Mouse (Mus musculus) limb, embryonic 13.5 days (tissue): ENCODE results near the gene Zfp644. TPM values are rescaled to one million over a fixed set of nuclear protein-coding genes. Genes with fewer than 3 reads are reported as not detected.

Source experiments
- ATAC-seq: fragments of 200-750 bp; cut with Nextera tagmentation; 2 replicates; pipeline ENCODE4 v1.8.0; 2017; ENCODE audit warnings: low read depth, moderate number of reproducible peaks, moderate TSS enrichment; ENCODE audit not compliant: low FRiP score
- H3K27ac ChIP-seq: fragments of 300-500 bp; sonication (generic); 2 replicates; pipeline ENCODE4 v1.5.1; 2015; ENCODE audit warnings: inconsistent platforms, mild to moderate bottlenecking, moderate library complexity
- H3K27me3 ChIP-seq: fragments of 300-500 bp; sonication (generic); 2 replicates; pipeline ENCODE4 v1.6.1; 2015; ENCODE audit warnings: mild to moderate bottlenecking, inconsistent platforms
- H3K36me3 ChIP-seq: fragments of 300-500 bp; sonication (generic); 2 replicates; pipeline ENCODE4 v1.6.1; 2015; ENCODE audit warnings: inconsistent platforms, mild to moderate bottlenecking, moderate library complexity
- H3K4me1 ChIP-seq: fragments of 300-500 bp; sonication (generic); 2 replicates; pipeline ENCODE4 v1.6.1; 2015; ENCODE audit warnings: inconsistent platforms
- H3K4me2 ChIP-seq: fragments of 300-500 bp; sonication (generic); replicated peaks from 2 replicates; pipeline ENCODE4 v1.6.1; 2015; ENCODE audit warnings: inconsistent platforms, mild to moderate bottlenecking, moderate library complexity
- H3K4me3 ChIP-seq: fragments of 300-500 bp; sonication (generic); 2 replicates; pipeline ENCODE4 v1.5.1; 2015; ENCODE audit warnings: moderate library complexity, mild to moderate bottlenecking, inconsistent platforms
- H3K9ac ChIP-seq: fragments of 300-500 bp; sonication (generic); 2 replicates; pipeline ENCODE4 v1.6.1; 2015; ENCODE audit warnings: mild to moderate bottlenecking, inconsistent platforms
- H3K9me3 ChIP-seq: fragments of 300-500 bp; sonication (generic); 2 replicates; pipeline ENCODE4 v1.6.1; 2016; ENCODE audit warnings: inconsistent platforms
- WGBS: fragments of 180-500 bp; shearing (Covaris S2); methylation state at CpG from one replicate; pipeline ENCODE4 v1.1.7; 2015; 5-methylcytosine and 5-hydroxymethylcytosine counted together
- polyA plus RNA-seq: library from polyadenylated mRNA; unstranded; fragments of >200 nt; fragmentation: Nextera tagmentation; extraction: Ambion mirVana; gene quantifications from 2 replicates; pipeline ENCODE4 v1.2.1, GENCODE M21; 2015

Zfp644 gene
- 80.6 and 84.7 TPM in 2 replicates for polyA plus RNA-seq

- peaks cover 9% of the 10 kb centered on the region; the same call in 1 of the 2 replicates for H3K36me3 ChIP-seq
Measured at GRCm38 (mm10) chr5:106696396-106697337, at the start of gene Zfp644. Gene Zfp644 (minus strand): TSS chr5:106697287.

GRCm38 (mm10) chr5:106739716-106740115 lies 42.6 kb upstream of the Zfp644 start:
- no peaks in the 10 kb centered on the region for H3K27me3 ChIP-seq
- no peaks in the 10 kb centered on the region for H3K36me3 ChIP-seq
- no peaks in the 10 kb centered on the region for H3K4me1 ChIP-seq
- no peak for ATAC-seq
- no peak overlapping the region for H3K9ac ChIP-seq
- H3K4me3 ChIP-seq: no peak overlapping the region
- H3K27ac ChIP-seq: no peak overlapping the region
- H3K9me3 ChIP-seq: no peaks in the 10 kb centered on the region
- H3K4me2 ChIP-seq: no peak overlapping the region
- WGBS: 28% methylated on average over 6 of the region's 6 CpGs

More at GRCm38 (mm10) chr5:106696396-106697337, at the start of gene Zfp644:
- peak within 1 kb of the TSS; percentile 97 for H3K9ac ChIP-seq
- peak within 1 kb of the TSS; percentile 100 for H3K27ac ChIP-seq
- no peaks in the 10 kb centered on the region for H3K27me3 ChIP-seq
- peak within 1 kb of the TSS; percentile 79 for H3K4me3 ChIP-seq
- whole genome bisulfite sequencing: 1% methylated on average over 70 of the region's 71 CpGs
- peak; percentile 94 for ATAC-seq
- H3K4me1 ChIP-seq: peaks cover 32% of the 10 kb centered on the region
- no peaks in the 10 kb centered on the region for H3K9me3 ChIP-seq
- H3K4me2 ChIP-seq: peak within 1 kb of the TSS; percentile 83

GRCm38 (mm10) chr5:106723487-106723886 lies 26.4 kb upstream of the Zfp644 start:
- Histone ChIP-seq H3K27me3 (no peaks in the 10 kb centered on the region), H3K4me3 (no peak overlapping the region), H3K4me1 (no peaks in the 10 kb centered on the region), H3K9me3 (no peaks in the 10 kb centered on the region), H3K27ac (no peak overlapping the region), H3K9ac (no peak overlapping the region), H3K4me2 (no peak overlapping the region), H3K36me3 (no peaks in the 10 kb centered on the region)
- ATAC-seq: no peak
- 92% methylated on average over 3 of the region's 3 CpGs for WGBS

GRCm38 (mm10) chr5:106722771-106723170 lies 25.7 kb upstream of the Zfp644 start:
- no peaks in the 10 kb centered on the region for H3K9me3 ChIP-seq
- 75% methylated on average over 5 of the region's 5 CpGs for WGBS
- H3K27me3 ChIP-seq: no peaks in the 10 kb centered on the region
- no peak overlapping the region for H3K27ac ChIP-seq
- no peak overlapping the region for H3K4me3 ChIP-seq
- no peaks in the 10 kb centered on the region for H3K36me3 ChIP-seq
- ATAC-seq: no peak
- no peak overlapping the region for H3K9ac ChIP-seq
- no peak overlapping the region for H3K4me2 ChIP-seq
- H3K4me1 ChIP-seq: no peaks in the 10 kb centered on the region

GRCm38 (mm10) chr5:106711870-106712277 lies 14.8 kb upstream of the Zfp644 start:
- WGBS: 29% methylated on average over 3 of the region's 3 CpGs

GRCm38 (mm10) chr5:106711220-106711726 lies 14.2 kb upstream of the Zfp644 start:
- no peaks in the 10 kb centered on the region for H3K36me3 ChIP-seq
- H3K27ac ChIP-seq: peak overlapping the region; percentile 58; the same call in 1 of the 2 replicates
- H3K9ac ChIP-seq: no peak overlapping the region
- H3K4me2 ChIP-seq: no peak overlapping the region
- no peak overlapping the region for H3K4me3 ChIP-seq
- peak; percentile 51; the same call in 1 of the 2 replicates for ATAC-seq
- H3K27me3 ChIP-seq: no peaks in the 10 kb centered on the region
- peaks cover 27% of the 10 kb centered on the region for H3K4me1 ChIP-seq
- H3K9me3 ChIP-seq: no peaks in the 10 kb centered on the region
- 73% methylated on average over 5 of the region's 5 CpGs for WGBS

More at GRCm38 (mm10) chr5:106711870-106712277, 14.8 kb upstream of the Zfp644 start:
- 0 out of 2 replicates have a peak overlapping the region, but pooled peaks have one; percentile 31 for H3K9ac ChIP-seq
- H3K4me3 ChIP-seq: no peak overlapping the region
- H3K4me1 ChIP-seq: peaks cover 27% of the 10 kb centered on the region
- no peak overlapping the region for H3K4me2 ChIP-seq
- H3K27ac ChIP-seq: peak overlapping the region; percentile 58; the same call in 1 of the 2 replicates
- ATAC-seq: peak; percentile 57; the same call in 1 of the 2 replicates
- no peaks in the 10 kb centered on the region for H3K36me3 ChIP-seq
- H3K27me3 ChIP-seq: no peaks in the 10 kb centered on the region
- no peaks in the 10 kb centered on the region for H3K9me3 ChIP-seq

- Histone ChIP-seq H3K27ac (no peak overlapping the region), H3K9ac (no peak overlapping the region), H3K4me3 (no peak overlapping the region), H3K27me3 (no peaks in the 10 kb centered on the region), H3K4me2 (no peak overlapping the region), H3K36me3 (no peaks in the 10 kb centered on the region), H3K9me3 (no peaks in the 10 kb centered on the region), H3K4me1 (peaks cover 27% of the 10 kb centered on the region)
- no peak for ATAC-seq
- WGBS: 74% methylated on average over 12 of the region's 12 CpGs
Measured at GRCm38 (mm10) chr5:106710611-106711010, 13.5 kb upstream of the Zfp644 start.

- 30% methylated on average over 2 of the region's 2 CpGs for WGBS
- no peak overlapping the region for H3K9ac ChIP-seq
- H3K9me3 ChIP-seq: no peaks in the 10 kb centered on the region
- no peak for ATAC-seq
- H3K4me2 ChIP-seq: no peak overlapping the region
- peaks cover 27% of the 10 kb centered on the region for H3K4me1 ChIP-seq
- H3K4me3 ChIP-seq: no peak overlapping the region
- no peak overlapping the region for H3K27ac ChIP-seq
- no peaks in the 10 kb centered on the region for H3K36me3 ChIP-seq
- no peaks in the 10 kb centered on the region for H3K27me3 ChIP-seq
Measured at GRCm38 (mm10) chr5:106710085-106710409, 13.0 kb upstream of the Zfp644 start.

- no peak overlapping the region for H3K4me3 ChIP-seq
- no peaks in the 10 kb centered on the region for H3K9me3 ChIP-seq
- no peak overlapping the region for H3K27ac ChIP-seq
- H3K4me2 ChIP-seq: no peak overlapping the region
- no peak for ATAC-seq
- no peak overlapping the region for H3K9ac ChIP-seq
- WGBS: 31% methylated on average over 11 of the region's 11 CpGs
- H3K36me3 ChIP-seq: no peaks in the 10 kb centered on the region
- peaks cover 27% of the 10 kb centered on the region for H3K4me1 ChIP-seq
- H3K27me3 ChIP-seq: no peaks in the 10 kb centered on the region
Measured at GRCm38 (mm10) chr5:106709388-106710084, 12.4 kb upstream of the Zfp644 start.

GRCm38 (mm10) chr5:106706363-106706762 lies 9.3 kb upstream of the Zfp644 start:
- H3K36me3 ChIP-seq: no peaks in the 10 kb centered on the region
- WGBS: 89% methylated on average over 3 of the region's 3 CpGs
- no peak overlapping the region for H3K4me3 ChIP-seq
- H3K27me3 ChIP-seq: no peaks in the 10 kb centered on the region
- ATAC-seq: no peak
- H3K4me1 ChIP-seq: peaks cover 17% of the 10 kb centered on the region
- no peak overlapping the region for H3K27ac ChIP-seq
- no peak overlapping the region for H3K9ac ChIP-seq
- no peak overlapping the region for H3K4me2 ChIP-seq
- peaks cover 5% of the 10 kb centered on the region for H3K9me3 ChIP-seq

GRCm38 (mm10) chr5:106705162-106705561 lies 8.1 kb upstream of the Zfp644 start:
- Histone ChIP-seq H3K27ac (no peak overlapping the region), H3K9me3 (peaks cover 5% of the 10 kb centered on the region), H3K27me3 (no peaks in the 10 kb centered on the region), H3K9ac (no peak overlapping the region), H3K4me3 (no peak overlapping the region), H3K4me1 (peaks cover 8% of the 10 kb centered on the region), H3K4me2 (no peak overlapping the region), H3K36me3 (no peaks in the 10 kb centered on the region)
- ATAC-seq: no peak
- 74% methylated on average over 5 of the region's 5 CpGs for WGBS
